Mouse (Mus musculus): Measurements from ENCODE around the gene Snrpe. TPM values are rescaled to one million over a fixed set of nuclear protein-coding genes. Genes with fewer than 3 reads are reported as not detected.

Gene Snrpe
- polyA plus RNA-seq (2012; ENCODE audit: insufficient read depth, insufficient read length, missing spikeins), result 175 and 208 TPM in 2 replicates

DNA sequence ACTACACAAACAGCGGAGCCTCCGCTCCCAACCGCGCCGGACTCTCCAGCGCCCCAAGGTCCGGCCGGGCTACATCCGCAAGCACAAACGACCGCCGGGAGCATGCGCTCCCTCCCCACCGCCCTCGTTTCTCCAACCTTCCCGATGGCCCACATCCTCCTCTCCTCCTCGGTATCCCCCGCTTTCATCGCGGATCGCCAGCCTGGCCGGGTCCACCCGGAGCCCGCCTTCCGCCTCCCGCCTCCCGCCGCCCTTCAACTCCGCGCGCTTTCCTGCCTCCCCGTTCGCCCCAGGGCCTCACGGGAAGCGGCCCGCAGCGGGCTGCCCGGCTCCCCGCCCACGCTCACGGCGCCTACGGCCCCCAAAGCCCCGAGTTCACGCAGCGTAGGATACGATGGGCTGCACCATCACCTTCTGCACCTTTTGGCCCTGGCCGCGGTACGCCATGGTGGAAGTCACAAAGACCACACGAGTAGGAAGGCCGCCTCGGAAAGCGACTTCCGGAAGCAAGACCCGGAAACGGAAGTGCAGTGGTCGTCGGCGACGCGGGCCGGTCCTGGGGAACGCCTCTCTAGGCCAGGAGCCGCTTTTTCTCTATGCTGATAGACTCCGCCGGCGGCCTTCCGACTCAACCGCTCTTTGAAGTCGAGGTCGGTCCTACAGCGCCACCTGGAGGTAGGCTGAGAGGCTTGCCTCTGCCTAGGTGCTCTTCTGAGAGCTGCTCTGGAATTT lies at the start of gene Snrpe:
Snrpe (minus strand) TSS at position 521 of the 732 bp plus-strand sequence.
- TF ChIP-seq CTCF (IDR thresholded peaks at IDR 0.05; ENCODE audit: low read depth, low read length) (peak; percentile 52), POLR2A (IDR thresholded peaks at IDR 0.05; ENCODE audit: borderline replicate concordance, low read depth, low read length) (no peak)
- peak within 1 kb of the TSS; percentile 100 for H3K4me3 ChIP-seq (ENCODE audit: insufficient read depth, low read length)
- H3K4me1 ChIP-seq (ENCODE audit: control insufficient read depth, insufficient read depth, low read length), result peaks cover 4% of the 10 kb centered on the region; the same call in 1 of the 2 replicates
- H3K27ac ChIP-seq (ENCODE audit: insufficient read depth, low read depth, low read length), result peak within 1 kb of the TSS; percentile 87

GRCm38 (mm10) chr1:133658878-133659277 lies 48.8 kb upstream of the Snrpe start:
- Histone ChIP-seq H3K4me1 (ENCODE audit: control insufficient read depth, insufficient read depth, low read length) (peaks cover 18% of the 10 kb centered on the region), H3K4me3 (ENCODE audit: insufficient read depth, low read length) (no peak overlapping the region), H3K27ac (ENCODE audit: insufficient read depth, low read depth, low read length) (no peak overlapping the region)
- TF ChIP-seq POLR2A (IDR thresholded peaks at IDR 0.05; ENCODE audit: borderline replicate concordance, low read depth, low read length), result no peak
- TF ChIP-seq CTCF (IDR thresholded peaks at IDR 0.05; ENCODE audit: low read depth, low read length), result no peak

DNA sequence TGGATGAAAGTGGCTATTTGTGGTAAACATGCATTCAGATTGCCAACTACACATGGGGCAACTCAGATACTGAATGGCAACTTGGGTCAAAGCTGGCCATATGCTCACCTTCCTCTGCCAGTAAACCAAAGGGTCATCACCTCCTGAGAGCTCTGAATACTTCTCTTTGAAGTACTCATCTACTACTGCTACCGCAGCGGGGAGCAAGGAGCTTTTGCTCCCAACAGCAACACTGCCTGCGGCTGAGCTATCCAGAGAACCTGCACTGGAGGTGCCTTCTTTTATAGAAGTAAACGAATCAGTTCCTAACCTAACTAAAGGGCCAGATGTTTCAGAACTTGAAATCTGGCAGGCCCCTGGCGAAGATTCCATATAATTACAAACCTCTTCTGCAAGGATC lies 46.7 kb upstream of the Snrpe start:
- Histone ChIP-seq H3K4me3 (ENCODE audit: insufficient read depth, low read length) (no peak overlapping the region), H3K27ac (ENCODE audit: insufficient read depth, low read depth, low read length) (no peak overlapping the region), H3K4me1 (ENCODE audit: control insufficient read depth, insufficient read depth, low read length) (peaks cover 18% of the 10 kb centered on the region)
- TF ChIP-seq CTCF (IDR thresholded peaks at IDR 0.05; ENCODE audit: low read depth, low read length), result no peak
- TF ChIP-seq POLR2A (IDR thresholded peaks at IDR 0.05; ENCODE audit: borderline replicate concordance, low read depth, low read length), result no peak

GRCm38 (mm10) chr1:133653033-133653432 lies 42.9 kb upstream of the Snrpe start:
- H3K4me3 ChIP-seq (ENCODE audit: insufficient read depth, low read length), result no peak overlapping the region
- no peak overlapping the region for H3K27ac ChIP-seq (ENCODE audit: insufficient read depth, low read depth, low read length)
- peaks cover 9% of the 10 kb centered on the region; the same call in 1 of the 2 replicates for H3K4me1 ChIP-seq (ENCODE audit: control insufficient read depth, insufficient read depth, low read length)
- no peak for TF ChIP-seq POLR2A (IDR thresholded peaks at IDR 0.05; ENCODE audit: borderline replicate concordance, low read depth, low read length)
- TF ChIP-seq CTCF (IDR thresholded peaks at IDR 0.05; ENCODE audit: low read depth, low read length), result no peak

- H3K4me1 ChIP-seq (ENCODE audit: control insufficient read depth, insufficient read depth, low read length), result no peaks in the 10 kb centered on the region
- no peak overlapping the region for H3K4me3 ChIP-seq (ENCODE audit: insufficient read depth, low read length)
- TF ChIP-seq CTCF (IDR thresholded peaks at IDR 0.05; ENCODE audit: low read depth, low read length) (no peak), POLR2A (IDR thresholded peaks at IDR 0.05; ENCODE audit: borderline replicate concordance, low read depth, low read length) (no peak)
- H3K27ac ChIP-seq (ENCODE audit: insufficient read depth, low read depth, low read length), result no peak overlapping the region
These were observed 40.4 kb upstream of the Snrpe start for GRCm38 (mm10) chr1:133650288-133651055.

- H3K4me3 ChIP-seq (ENCODE audit: insufficient read depth, low read length), result no peak overlapping the region
- no peak for TF ChIP-seq POLR2A (IDR thresholded peaks at IDR 0.05; ENCODE audit: borderline replicate concordance, low read depth, low read length)
- no peak for TF ChIP-seq CTCF (IDR thresholded peaks at IDR 0.05; ENCODE audit: low read depth, low read length)
- H3K27ac ChIP-seq (ENCODE audit: insufficient read depth, low read depth, low read length), result no peak overlapping the region
- H3K4me1 ChIP-seq (ENCODE audit: control insufficient read depth, insufficient read depth, low read length), result no peaks in the 10 kb centered on the region
These were observed 35.6 kb upstream of the Snrpe start for GRCm38 (mm10) chr1:133645652-133646051.

DNA sequence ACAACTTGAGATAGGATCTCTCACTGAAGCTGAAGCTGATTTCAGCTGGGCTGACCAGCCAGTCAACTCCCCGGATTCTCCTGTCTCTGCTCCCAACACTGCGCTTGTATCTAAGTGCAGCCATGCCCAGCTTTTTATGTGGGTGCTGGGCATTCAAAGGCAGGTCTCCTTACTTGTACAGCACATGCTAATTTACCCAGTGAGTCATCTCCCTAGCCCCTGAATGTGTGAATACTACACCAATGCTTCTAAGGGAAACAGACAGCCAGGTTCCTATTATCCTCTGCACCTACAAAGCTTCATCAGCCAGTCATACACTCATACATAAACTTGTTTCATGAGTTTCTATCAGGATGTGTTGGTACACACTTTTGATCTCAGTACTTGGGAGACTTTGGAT lies 31.1 kb upstream of the Snrpe start:
- Histone ChIP-seq H3K4me3 (ENCODE audit: insufficient read depth, low read length) (no peak overlapping the region), H3K27ac (ENCODE audit: insufficient read depth, low read depth, low read length) (no peak overlapping the region), H3K4me1 (ENCODE audit: control insufficient read depth, insufficient read depth, low read length) (no peaks in the 10 kb centered on the region)
- TF ChIP-seq CTCF (IDR thresholded peaks at IDR 0.05; ENCODE audit: low read depth, low read length), result no peak
- no peak for TF ChIP-seq POLR2A (IDR thresholded peaks at IDR 0.05; ENCODE audit: borderline replicate concordance, low read depth, low read length)

DNA sequence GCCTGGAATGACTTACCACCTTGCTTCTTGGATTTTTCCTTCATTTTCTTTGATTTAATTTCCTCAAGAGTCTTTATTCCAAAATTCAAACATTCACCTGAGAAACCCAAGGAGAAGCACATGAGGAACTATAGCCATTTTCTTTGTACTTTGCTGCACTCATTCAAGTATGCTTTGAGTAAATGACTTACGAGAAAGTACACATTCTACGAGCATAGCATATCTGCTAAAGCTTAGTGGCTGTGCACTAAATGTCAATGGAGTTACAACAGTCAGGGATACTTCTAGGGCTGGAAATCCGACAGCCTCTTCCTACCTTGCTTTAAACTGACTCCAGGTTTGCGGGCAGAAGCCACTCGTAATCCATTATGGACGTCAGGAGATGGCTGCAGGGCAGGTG lies 28.4 kb upstream of the Snrpe start:
- no peak for TF ChIP-seq CTCF (IDR thresholded peaks at IDR 0.05; ENCODE audit: low read depth, low read length)
- no peak for TF ChIP-seq POLR2A (IDR thresholded peaks at IDR 0.05; ENCODE audit: borderline replicate concordance, low read depth, low read length)
- no peak overlapping the region for H3K27ac ChIP-seq (ENCODE audit: insufficient read depth, low read depth, low read length)
- no peaks in the 10 kb centered on the region for H3K4me1 ChIP-seq (ENCODE audit: control insufficient read depth, insufficient read depth, low read length)
- H3K4me3 ChIP-seq (ENCODE audit: insufficient read depth, low read length), result no peak overlapping the region

- TF ChIP-seq POLR2A (IDR thresholded peaks at IDR 0.05; ENCODE audit: borderline replicate concordance, low read depth, low read length) (no peak), CTCF (IDR thresholded peaks at IDR 0.05; ENCODE audit: low read depth, low read length) (no peak)
- no peak overlapping the region for H3K4me3 ChIP-seq (ENCODE audit: insufficient read depth, low read length)
- H3K4me1 ChIP-seq (ENCODE audit: control insufficient read depth, insufficient read depth, low read length), result no peaks in the 10 kb centered on the region
- no peak overlapping the region for H3K27ac ChIP-seq (ENCODE audit: insufficient read depth, low read depth, low read length)
These were observed 22.1 kb upstream of the Snrpe start for GRCm38 (mm10) chr1:133632168-133632567.

GRCm38 (mm10) chr1:133625052-133625451 lies 15.0 kb upstream of the Snrpe start:
- Histone ChIP-seq H3K4me1 (ENCODE audit: control insufficient read depth, insufficient read depth, low read length) (no peaks in the 10 kb centered on the region), H3K27ac (ENCODE audit: insufficient read depth, low read depth, low read length) (no peak overlapping the region), H3K4me3 (ENCODE audit: insufficient read depth, low read length) (no peak overlapping the region)
- TF ChIP-seq POLR2A (IDR thresholded peaks at IDR 0.05; ENCODE audit: borderline replicate concordance, low read depth, low read length) (no peak), CTCF (IDR thresholded peaks at IDR 0.05; ENCODE audit: low read depth, low read length) (no peak)
